Mouse (Mus musculus): ENCODE measurements around the gene Pigr.

DNA sequence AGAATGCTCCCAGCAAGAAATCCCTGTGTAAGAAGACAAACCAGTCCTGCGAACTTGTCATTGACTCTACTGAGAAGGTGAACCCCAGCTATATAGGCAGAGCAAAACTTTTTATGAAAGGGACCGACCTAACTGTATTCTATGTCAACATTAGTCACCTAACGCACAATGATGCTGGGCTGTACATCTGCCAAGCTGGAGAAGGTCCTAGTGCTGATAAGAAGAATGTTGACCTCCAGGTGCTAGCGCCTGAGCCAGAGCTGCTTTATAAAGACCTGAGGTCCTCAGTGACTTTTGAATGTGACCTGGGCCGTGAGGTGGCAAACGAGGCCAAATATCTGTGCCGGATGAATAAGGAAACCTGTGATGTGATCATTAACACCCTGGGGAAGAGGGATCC is 18.0 kb downstream of the Pigr start:
- TF ChIP-seq CTCF (IDR thresholded peaks at IDR 0.05; ENCODE audit: low read depth, low read length) (no peak), POLR2A (IDR thresholded peaks at IDR 0.05; ENCODE audit: extremely low read depth, insufficient read depth, low read length) (no peak)

Measured in liver, adult 2 months (tissue).